Mouse (Mus musculus) T-helper 17 cell (primary cell): ENCODE measurements around the gene Lrmda.

Experiments
- in situ Hi-C, 2 experiments: fragments of 300-600 bp; cut with MboI, MseI; formaldehyde crosslinking; loops; 1 replicate in 1 of 2; 2 replicates in 1 of 2; pipeline ENCODE4 v1.15.1; 2025; ENCODE audit warnings: high pct_unique_total_duplicates in 2 of 2

Gene Lrmda

DNA sequence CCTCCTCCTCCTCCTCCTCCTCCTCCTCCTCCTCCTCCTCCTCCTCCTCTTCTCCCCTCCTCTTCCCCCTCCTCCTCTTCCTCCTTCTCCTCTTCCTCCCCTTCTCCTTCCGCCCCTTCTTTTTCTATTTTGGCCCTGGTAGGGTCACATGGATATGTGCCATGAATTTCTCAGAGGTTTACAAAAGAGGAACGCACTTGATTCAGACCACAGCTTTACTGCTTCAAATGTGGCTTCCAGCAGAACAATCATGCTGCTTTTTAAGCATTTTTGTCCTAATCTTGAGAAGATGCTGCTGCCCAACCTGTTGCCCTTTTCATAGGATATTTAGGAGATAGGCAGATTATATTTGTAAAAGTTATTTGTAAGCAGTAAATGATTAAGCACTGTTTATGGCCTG is 903.7 kb downstream of the Lrmda start:
- in situ Hi-C loops: no loop called here

DNA sequence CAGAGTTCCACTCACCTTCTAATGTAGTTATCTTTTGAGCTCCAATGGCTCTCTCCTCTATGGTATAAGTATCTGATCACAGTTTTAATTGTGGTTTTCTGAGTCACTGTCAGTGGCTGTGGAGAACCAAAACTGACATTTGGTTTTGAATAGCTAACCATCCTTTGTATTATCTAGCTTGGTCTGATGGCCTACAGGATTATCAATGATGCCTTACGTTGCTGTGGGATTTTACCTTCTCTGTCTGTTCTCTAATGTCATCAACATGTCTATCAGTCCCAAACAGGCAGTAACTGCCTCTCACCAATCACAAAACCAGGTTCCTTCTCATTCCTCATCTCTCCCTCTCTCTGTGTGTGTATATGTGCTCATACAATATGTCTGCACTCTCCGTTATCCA is 908.8 kb downstream of the Lrmda start:
- in situ Hi-C loops: no loop called here

- in situ Hi-C loops: no loop called here
Measured at GRCm38 (mm10) chr14:22928683-22929082, 909.2 kb downstream of the Lrmda start.

DNA sequence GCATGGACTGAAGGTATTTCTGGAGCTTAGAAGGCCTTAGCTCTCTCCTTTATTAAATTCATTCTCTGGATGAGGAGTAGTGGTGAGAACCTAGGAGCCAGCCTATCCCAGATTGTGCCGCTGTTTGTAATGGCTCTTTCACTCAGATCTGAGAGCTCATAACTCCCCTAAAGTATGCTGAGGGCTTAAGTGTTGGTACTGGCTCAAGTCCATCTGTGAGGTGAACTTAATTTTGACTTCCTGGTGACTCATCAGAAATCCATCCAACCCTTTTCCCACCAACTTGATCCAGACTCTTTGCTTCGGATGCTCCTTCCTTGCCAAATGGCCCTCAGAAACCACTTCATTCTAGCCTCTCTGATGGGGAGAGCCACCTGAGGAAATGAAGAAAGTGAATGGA is 910.1 kb downstream of the Lrmda start:
- in situ Hi-C loops: no loop called here

- in situ Hi-C loops: loop anchor here in 1 of 2 experiments (10.0 kb wide), 1 partner anchor 1126 kb away; no protein-coding TSS in a partner anchor
Measured at GRCm38 (mm10) chr14:22930488-22931046, 911.1 kb downstream of the Lrmda start.

DNA sequence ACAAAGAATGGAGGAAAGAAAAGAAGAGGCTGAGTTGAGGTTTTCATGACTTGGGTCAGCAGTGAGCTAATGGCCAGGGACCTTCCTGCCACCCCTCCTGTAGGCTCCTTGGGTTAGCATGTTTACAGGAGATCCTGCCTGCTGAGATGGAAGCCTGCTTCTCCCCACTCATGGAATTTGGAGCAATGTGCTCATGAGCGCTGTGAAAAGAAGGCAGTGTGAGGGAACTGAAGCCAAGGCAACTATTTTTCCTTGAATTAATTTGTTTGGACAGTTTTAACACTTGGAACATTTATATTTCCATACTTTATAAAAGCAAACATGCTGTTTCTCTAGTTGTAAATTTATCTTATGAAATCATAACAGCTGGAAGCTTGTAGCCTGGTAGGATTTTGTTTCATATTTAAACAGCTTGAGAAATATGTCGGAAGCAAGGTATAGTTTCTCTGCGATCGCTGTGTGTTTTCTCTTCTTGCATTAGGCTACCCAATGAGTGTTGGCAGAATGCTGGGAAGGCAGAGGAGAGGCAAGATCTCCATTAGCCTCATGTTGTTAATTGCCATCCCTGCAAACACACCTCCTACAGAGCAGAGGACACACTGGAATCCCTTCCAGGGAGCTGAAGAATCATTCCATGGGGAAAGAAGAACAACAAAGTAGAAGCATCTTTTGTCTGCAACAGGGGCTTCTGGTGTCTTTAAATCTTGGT is 911.8 kb downstream of the Lrmda start:
- in situ Hi-C loops: loop anchor here in 1 of 2 experiments (10.0 kb wide), 1 partner anchor 1126 kb away; no protein-coding TSS in a partner anchor

GRCm38 (mm10) chr14:22936701-22937100 is 917.2 kb downstream of the Lrmda start:
- in situ Hi-C loops: loop anchor here in 1 of 2 experiments (10.0 kb wide), 1 partner anchor 1132 kb away; no protein-coding TSS in a partner anchor

DNA sequence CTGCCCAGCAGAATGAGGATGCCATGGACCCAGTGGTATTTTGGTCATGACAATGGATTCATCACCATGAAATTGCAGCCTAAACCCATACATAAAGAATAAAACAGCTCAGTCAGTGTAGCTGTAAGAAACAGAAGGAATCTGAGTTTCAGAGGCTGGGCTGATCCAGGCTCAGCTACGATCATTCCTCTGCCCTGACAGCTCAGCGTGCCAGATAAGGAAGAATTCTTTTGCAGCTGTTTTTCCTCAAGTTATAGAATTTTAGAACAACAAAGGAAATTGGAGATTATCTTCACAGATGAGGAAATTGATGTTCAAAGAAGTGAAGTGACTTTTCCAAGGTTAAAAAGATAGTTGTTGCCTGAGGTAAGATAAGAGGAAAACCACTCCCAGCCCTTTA is 921.1 kb downstream of the Lrmda start:
- in situ Hi-C loops: no loop called here

DNA sequence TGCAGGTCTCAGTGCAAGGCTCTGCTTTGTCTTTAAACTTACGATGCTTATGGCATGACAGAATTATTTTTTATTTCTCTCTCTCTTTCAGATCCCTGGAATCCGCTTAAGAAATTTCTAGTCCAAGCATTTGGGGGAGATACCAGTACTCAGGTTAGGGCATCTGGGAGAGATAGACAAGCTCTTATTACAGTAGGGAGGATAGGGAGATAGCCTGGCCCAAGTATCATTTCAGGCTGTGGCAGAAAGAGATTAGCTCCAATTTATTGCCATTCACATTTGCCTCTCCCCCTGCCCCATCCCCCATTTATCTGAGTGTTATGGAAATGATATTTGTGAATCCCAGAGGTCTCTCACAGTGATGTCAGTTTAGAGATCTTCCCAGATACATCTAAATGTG is 923.1 kb downstream of the Lrmda start:
- in situ Hi-C loops: no loop called here

DNA sequence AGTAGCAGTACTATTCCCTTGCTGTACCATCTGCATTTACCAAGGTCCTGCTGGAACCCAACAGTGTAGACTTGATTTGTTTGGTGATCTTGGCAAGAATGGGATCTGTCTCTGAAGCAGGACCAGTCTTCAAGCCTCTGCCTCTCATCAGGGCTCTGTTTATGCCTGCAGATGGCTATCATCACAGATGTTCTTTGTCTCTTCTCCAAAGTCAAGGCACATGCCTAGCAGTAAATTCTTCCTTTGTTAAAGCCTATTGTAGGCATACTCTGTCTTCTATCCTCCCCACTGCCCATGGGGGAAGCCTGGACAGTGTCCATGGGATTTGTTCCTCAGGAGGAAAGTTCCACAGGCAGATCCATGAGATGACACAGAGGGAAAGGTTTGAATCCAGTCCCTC is 930.0 kb downstream of the Lrmda start:
- in situ Hi-C loops: no loop called here

DNA sequence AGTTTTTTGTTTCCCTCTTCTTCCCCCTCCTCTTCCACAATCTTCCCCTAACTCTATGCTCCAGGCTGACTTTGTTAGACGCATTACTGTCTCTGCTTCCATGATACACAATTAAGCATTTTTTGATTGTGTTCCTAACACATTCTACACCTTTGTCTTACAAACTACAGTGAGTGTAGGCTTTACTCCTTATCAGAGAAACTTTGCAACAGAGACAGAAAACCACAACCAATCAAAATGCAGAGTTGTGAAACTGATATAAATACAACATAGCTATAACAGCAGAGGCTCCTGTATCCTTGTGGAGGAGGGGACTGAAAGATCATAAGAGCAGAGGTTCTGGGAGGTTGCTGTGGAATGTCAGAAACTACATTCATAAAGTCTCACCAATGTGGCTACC is 933.5 kb downstream of the Lrmda start:
- in situ Hi-C loops: no loop called here

DNA sequence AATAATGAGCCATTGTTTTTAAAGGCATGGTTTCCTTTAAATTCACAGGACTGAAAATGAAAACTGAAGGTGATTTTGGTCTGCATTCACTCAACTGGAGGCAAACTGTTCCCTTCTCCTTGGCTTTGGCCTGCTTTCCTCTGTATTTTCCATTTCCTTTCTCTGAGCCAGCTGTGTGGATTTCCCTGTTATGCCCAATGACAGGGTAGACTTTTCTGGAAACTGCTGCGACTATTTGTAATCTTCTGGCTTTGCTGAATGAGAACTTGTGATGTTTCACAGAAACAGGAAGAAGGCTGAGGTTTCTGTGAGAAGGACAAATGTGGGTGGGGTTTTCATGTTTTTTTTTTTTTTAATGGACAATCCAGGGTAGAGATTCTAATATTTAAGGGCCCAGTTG is 940.7 kb downstream of the Lrmda start:
- in situ Hi-C loops: no loop called here

GRCm38 (mm10) chr14:22964796-22965660 is 945.5 kb downstream of the Lrmda start:
- in situ Hi-C loops: no loop called here

DNA sequence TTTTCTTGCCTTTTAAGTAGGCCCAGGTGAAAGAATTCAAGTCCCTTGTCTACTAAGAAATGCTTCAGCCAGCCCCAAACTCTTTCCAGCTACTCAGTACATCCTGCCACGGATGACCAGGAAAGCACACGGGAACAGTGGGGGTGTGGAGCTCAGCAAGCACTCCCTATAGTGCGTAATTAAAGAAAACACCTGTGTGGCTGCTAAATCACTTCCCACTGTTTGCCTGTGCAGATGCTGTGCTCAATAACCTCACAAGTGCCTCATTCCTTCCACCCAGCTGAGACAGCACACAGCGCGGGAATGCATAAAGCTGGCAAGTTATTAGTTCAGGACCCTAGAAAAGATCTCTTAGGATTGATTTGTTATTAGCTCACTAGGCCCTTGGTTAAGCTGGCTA is 949.2 kb downstream of the Lrmda start:
- in situ Hi-C loops: no loop called here

GRCm38 (mm10) chr14:22986736-22987135 is 967.2 kb downstream of the Lrmda start:
- in situ Hi-C loops: no loop called here

- in situ Hi-C loops: no loop called here
Measured at GRCm38 (mm10) chr14:22988090-22988669, 968.7 kb downstream of the Lrmda start.

DNA sequence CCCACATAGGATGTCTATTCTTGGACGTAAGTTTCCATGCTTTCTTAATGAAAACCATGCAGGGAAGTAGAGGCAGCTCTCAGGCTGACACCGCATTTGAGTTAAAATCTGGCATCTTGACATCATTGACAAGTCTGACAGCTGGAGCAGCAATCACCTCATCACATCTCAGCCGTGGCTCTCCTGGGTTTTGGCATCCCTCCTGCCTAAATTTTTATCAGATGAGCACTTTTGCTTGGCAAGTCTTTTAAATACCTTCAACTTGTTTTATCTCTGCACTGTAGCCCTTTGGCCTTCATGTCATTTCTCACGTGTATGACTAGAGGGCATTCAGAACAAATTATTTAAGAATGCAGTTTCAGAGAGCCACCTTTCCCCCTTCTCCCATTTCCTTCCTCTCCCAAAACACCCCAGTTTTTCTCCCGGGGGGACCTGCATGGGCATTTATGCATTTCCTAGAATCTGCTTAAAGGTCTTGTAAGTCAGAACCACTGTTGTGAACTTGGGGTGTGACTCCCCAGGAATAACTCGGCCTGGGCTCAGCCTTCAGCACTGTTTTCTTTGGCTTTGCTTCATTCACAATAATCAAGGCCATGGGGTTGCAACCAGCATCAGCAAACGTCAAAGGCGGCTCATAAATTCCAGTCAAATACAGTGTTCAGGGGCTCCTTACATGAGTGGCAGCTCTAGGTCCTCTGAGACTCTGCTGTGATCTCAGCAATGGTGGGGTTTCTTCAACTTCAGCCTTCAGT is 975.8 kb downstream of the Lrmda start:
- in situ Hi-C loops: no loop called here

- in situ Hi-C loops: no loop called here
Measured at GRCm38 (mm10) chr14:22998906-22999305, 979.4 kb downstream of the Lrmda start.

GRCm38 (mm10) chr14:23011989-23012388 is 992.5 kb downstream of the Lrmda start:
- in situ Hi-C loops: no loop called here

DNA sequence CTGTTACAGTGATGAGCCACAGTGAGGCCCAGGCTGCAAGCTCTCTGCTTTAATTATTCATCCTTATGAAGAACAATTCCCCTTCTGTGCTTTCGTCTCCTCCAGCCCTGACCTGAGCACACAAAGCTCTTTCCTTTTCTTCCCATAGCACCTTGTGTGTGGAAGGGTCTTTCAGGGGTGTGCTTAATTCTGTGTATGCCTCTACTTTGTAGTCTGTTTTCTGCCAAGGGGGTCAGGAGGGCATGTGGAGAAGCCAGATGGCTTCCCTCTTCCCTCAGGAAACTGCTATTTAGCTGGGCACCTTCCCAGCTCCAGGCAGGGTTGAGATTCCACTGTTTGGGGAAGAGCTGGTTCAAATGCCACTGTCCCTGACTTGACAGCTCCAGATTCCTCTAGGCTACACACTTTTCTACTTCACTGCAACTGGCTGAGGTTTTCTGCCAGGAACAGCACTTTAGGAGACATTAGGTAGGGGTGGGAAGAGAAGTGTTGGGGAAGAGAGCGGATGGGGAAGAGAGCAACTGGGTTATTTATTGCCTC is 995.3 kb downstream of the Lrmda start:
- in situ Hi-C loops: no loop called here
